Mouse (Mus musculus) thymus, adult 2 months (tissue): ENCODE data around the gene Mob2.

ENCODE experiments used
- CTCF ChIP-seq: fragments of 200-500 bp; IDR thresholded peaks from 2 replicates; pipeline ENCODE4 v1.5.1; 2012; ENCODE audit warnings: mild to moderate bottlenecking, control low read depth, low read length, moderate library complexity, borderline replicate concordance; ENCODE audit not compliant: control insufficient read depth, poor library complexity, insufficient read depth; ENCODE audit errors: extremely low read depth
- POLR2A ChIP-seq: fragments of 200-500 bp; IDR thresholded peaks from 2 replicates; pipeline ENCODE4 v1.6.1; 2012; ENCODE audit warnings: mild to moderate bottlenecking, low read length, control low read depth, moderate library complexity; ENCODE audit not compliant: control insufficient read depth, poor library complexity, insufficient read depth; ENCODE audit errors: extremely low read depth

GRCm38 (mm10) chr7:141978003-141978402 is 82.9 kb downstream of the Mob2 start:
- TF ChIP-seq CTCF (no peak), POLR2A (no peak)
